Mouse (Mus musculus) gastrocnemius, postnatal 25 days (tissue): ENCODE data around the gene Ttc34. TPM values are rescaled to one million over a fixed set of nuclear protein-coding genes. Genes with fewer than 3 reads are reported as not detected.
A peak's percentile ranks its signal among the peaks of the same experiment; 100 is the strongest.

Source experiments
- DNase-seq: peaks from one replicate; pipeline ENCODE4 v3.0.0; 2022
- total RNA-seq, 2 experiments: library from RNA; stranded (reverse); gene quantifications; 1 replicate in 1 of 2; 2 replicates in 1 of 2; pipeline ENCODE4 v1.2.3; 2021

The Ttc34 gene
- total RNA-seq, 2 experiments from 2014 or later: not detected

GRCm38 (mm10) chr4:154897676-154898465 is 60.6 kb downstream of the Ttc34 start:
- DNase-seq: peak; percentile 74

GRCm38 (mm10) chr4:154898506-154899446 is 61.5 kb downstream of the Ttc34 start, which contains the start of gene Fam213b:
Gene Fam213b, minus strand, starts transcription at chr4:154899135.
- peak; percentile 84 for DNase-seq

DNA sequence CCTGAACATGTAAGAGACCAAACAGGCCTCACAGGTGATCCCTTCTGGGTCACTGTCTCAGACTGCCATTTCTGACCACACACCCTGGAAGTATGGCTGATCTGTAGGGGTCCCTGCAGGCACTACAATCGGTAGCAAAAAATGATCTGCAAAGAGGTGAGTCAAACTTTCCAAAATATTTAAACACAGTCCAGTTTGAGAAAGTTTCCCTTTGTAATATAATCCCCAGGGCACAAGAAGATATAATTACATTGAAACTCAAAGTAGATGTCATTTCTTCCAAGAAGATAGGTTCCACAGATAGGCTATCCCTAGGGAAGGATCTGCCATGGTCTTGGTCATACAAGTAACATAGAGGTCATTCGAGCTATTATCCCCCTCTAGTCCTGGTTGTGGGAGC is 65.1 kb downstream of the Ttc34 start:
- DNase-seq: no peak

- peak; percentile 67 for DNase-seq
These were observed 67.2 kb downstream of the Ttc34 start for GRCm38 (mm10) chr4:154904185-154905071.

GRCm38 (mm10) chr4:154907833-154908232 is 70.6 kb downstream of the Ttc34 start:
- DNase-seq: no peak

- no peak for DNase-seq
These were observed 71.2 kb downstream of the Ttc34 start for GRCm38 (mm10) chr4:154908490-154908889.

GRCm38 (mm10) chr4:154910606-154911522 is 73.6 kb downstream of the Ttc34 start:
- DNase-seq: no peak

DNA sequence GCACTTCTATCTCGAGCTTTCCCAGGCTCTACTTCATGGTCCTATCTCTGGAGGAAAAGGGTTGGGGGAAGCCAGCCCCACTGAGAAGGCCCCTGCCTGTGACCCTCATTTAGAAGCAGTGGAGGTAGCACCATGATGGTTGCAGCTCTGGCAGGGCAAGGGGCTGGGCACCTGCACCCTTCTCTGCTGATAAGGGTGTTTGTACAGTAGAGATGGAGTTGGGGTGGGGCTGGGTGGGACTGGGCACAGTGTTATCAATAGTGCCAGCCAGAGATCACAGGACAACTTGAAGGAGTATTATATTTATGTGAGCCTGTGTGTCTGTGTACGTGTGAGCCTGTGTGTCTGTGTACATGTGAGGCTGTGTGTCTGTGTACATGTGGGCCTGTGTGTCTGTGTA is 74.4 kb downstream of the Ttc34 start:
- no peak for DNase-seq

DNA sequence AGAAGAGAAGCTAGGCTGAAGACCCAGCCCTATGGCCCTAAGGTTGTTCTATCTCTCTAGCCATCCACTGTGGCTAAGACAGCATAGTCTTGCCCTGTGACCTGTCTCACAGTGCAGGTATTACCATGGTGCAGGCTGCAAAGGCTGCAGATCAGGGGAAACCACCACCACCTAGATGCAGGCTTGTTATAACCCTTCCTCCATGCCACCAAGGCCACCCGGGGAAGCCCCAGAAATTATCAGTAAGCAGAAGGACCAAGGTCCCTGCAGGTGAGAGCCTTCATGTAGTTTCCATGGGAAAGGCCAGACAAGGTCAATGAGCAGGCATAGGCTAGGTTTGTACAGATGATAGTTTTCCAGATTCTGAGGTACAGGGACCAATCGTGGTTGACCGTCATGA is 76.6 kb downstream of the Ttc34 start:
- no peak for DNase-seq

DNA sequence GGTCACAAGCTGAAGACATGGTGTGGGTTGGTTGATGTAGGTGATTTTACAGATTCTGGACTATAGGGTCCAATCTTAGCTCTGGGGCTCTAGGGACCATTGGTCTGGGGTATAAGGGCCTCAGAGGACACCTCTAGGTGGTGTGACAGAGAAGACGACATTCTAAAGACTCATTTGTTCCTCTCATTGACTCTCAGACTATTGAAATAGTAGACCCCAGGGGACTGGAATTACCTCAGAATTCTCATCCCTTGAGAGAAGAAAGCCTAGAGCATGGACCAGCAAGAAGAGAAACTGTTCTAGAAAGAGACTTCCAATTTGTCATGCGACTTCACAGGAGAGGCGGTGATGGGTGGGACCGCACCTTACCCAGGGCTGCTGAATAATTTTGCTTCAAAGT is 77.0 kb downstream of the Ttc34 start:
- no peak for DNase-seq

- DNase-seq: no peak
These were observed 77.4 kb downstream of the Ttc34 start for GRCm38 (mm10) chr4:154914707-154915106.

DNA sequence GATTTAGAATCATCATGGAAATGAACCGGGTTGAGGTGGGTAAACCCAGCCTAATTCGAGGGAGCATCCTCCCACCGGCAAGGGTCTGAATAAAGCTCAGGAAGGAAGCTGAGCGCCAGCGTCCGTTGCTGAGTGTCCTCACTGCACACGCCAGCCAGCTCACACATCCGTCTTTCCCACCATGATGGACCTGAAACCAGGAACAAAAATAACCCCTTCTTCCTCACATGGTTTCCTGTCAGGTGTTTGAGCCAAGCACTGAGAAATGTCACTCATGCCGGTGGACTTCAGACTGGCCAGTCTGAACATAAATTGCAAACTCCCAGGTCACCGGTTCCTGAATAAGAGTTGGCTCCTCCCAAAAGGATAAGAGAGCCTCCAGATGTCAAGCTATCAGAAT is 78.0 kb downstream of the Ttc34 start:
- no peak for DNase-seq

DNA sequence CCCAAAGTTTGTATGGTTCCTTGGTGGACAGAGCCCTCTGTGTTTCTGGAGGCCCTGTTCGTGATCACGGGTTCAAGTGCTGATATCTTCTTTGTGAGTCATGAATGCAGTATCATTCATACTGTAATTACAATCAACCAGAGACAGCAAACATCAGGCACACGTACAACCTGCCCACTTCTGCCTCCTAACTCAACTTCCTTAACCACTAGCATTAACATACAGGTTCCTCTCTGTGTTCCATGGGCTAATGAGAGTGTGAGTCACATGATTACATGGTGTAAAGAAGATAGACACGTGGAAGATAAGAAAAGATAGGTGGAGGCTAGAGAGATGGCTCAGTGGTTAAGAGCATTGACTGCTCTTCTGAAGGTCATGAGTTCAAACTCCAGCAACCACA is 79.4 kb downstream of the Ttc34 start:
- no peak for DNase-seq

Other genes starting within 250 kb of the Ttc34 start
- gene Prdm16, start 200.6 kb upstream of the Ttc34 start, total RNA-seq: 1 to 10 TPM; 1.7 to 3.0 TPM
- gene Actrt2, start 169.6 kb upstream of the Ttc34 start, total RNA-seq: not detected
- gene Mmel1, start 32.1 kb downstream of the Ttc34 start, total RNA-seq: under 1 TPM; 0.13 to 0.24 TPM
- gene Fam213b, start 61.7 kb downstream of the Ttc34 start, total RNA-seq: 10 to 100 TPM; 81.5 to 81.6 TPM
- gene Tnfrsf14, start 91.1 kb downstream of the Ttc34 start, total RNA-seq: 1 to 10 TPM; 1.8 to 3.0 TPM
- not detected for gene Hes5, start 123.5 kb downstream of the Ttc34 start, total RNA-seq
- 10 to 100 TPM; 31.2 to 34.0 TPM for gene Pank4, start 126.7 kb downstream of the Ttc34 start, total RNA-seq
- gene Plch2, start 219.3 kb downstream of the Ttc34 start, total RNA-seq: under 1 TPM; 0.05 to 0.21 TPM
- gene Pex10, start 229.6 kb downstream of the Ttc34 start, total RNA-seq: 10 to 100 TPM; 11.3 to 14.6 TPM
- gene Rer1, start 248.9 kb downstream of the Ttc34 start, total RNA-seq: 10 to 100 TPM; 44.8 to 51.3 TPM
- gene Morn1, start 249.1 kb downstream of the Ttc34 start, total RNA-seq: 1 to 10 TPM; 2.2 to 2.4 TPM